Mouse (Mus musculus): ENCODE measurements around the gene Zfp827.

DNA sequence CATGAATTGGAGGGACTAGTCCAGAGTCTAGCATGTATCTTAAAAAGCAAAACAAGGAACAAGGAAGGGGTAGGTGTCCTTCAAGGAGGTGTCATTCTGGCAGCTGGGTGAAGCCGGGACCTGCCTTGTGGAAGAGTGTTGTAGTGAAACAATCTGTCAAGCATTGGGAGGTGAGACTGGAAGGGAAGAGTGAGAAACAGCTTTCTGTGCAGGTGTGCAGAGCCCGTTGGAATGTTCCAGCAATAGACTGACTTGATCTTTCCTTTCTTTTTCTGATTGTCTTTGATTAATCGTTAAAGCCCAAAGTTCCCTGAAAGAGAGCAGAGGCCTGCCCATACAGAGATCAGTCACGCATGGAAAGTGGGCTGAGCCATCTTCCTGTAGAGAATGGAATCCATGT is 125.4 kb downstream of the Zfp827 start:
- no peak for TF ChIP-seq CTCF (IDR thresholded peaks at IDR 0.05; ENCODE audit: extremely low read depth, insufficient read depth, low read length)
- no peak for TF ChIP-seq POLR2A (IDR thresholded peaks at IDR 0.05; ENCODE audit: extremely low read depth, insufficient read depth, low read length)

Data from cortical plate, adult 2 months (tissue).